Mouse (Mus musculus): ENCODE measurements around the gene Rassf7. TPM values are rescaled to one million over a fixed set of nuclear protein-coding genes. Genes with fewer than 3 reads are reported as not detected.

The Rassf7 gene
- polyA plus RNA-seq, 1 experiment from 2014 or later = 27.4 TPM

- ATAC-seq (ENCODE audit: low FRiP score) = no peak
These were observed 25.4 kb upstream of the Rassf7 start for GRCm38 (mm10) chr7:141190220-141190619.

DNA sequence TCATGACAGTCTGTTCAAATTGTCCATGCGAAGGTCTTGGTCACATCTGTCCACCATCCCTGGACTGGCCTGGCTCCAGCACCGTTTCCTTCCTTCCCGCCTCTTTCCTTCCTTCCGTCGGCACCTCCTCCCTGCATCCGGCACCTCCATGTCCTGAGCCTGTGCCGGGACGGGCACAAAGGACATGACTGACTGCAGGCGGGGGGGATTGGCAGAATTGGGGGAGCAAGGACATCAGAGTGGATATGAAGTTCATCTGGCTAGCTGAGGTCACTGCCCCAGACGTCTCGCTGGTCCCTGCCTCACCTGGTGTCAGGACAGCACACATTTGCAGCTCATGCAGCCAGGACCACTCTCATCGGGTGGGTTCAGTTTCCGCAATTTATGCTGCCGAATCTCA, 24.6 kb upstream of the Rassf7 start:
- no peak for ATAC-seq (ENCODE audit: low FRiP score)
- peaks cover 35% of the 10 kb centered on the region for H3K4me1 ChIP-seq (replicated peaks)
- H3K27me3 ChIP-seq = no peaks in the 10 kb centered on the region
- no peak overlapping the region for H3K9ac ChIP-seq
- H3K36me3 ChIP-seq = peaks cover 38% of the 10 kb centered on the region
- H3K27ac ChIP-seq = no peak overlapping the region
- 89% methylated on average over 14 of the region's 14 CpGs for WGBS
- H3K4me2 ChIP-seq = no peak overlapping the region
- H3K9me3 ChIP-seq = no peaks in the 10 kb centered on the region
- H3K4me3 ChIP-seq = no peak overlapping the region

More at GRCm38 (mm10) chr7:141190220-141190619, 25.4 kb upstream of the Rassf7 start:
- Histone ChIP-seq H3K4me3 (no peak overlapping the region), H3K27me3 (no peaks in the 10 kb centered on the region), H3K9ac (no peak overlapping the region), H3K27ac (no peak overlapping the region), H3K36me3 (peaks cover 38% of the 10 kb centered on the region), H3K4me2 (no peak overlapping the region), H3K9me3 (no peaks in the 10 kb centered on the region), H3K4me1 (replicated peaks) (peaks cover 28% of the 10 kb centered on the region)
- 96% methylated on average over 3 of the region's 3 CpGs for WGBS

DNA sequence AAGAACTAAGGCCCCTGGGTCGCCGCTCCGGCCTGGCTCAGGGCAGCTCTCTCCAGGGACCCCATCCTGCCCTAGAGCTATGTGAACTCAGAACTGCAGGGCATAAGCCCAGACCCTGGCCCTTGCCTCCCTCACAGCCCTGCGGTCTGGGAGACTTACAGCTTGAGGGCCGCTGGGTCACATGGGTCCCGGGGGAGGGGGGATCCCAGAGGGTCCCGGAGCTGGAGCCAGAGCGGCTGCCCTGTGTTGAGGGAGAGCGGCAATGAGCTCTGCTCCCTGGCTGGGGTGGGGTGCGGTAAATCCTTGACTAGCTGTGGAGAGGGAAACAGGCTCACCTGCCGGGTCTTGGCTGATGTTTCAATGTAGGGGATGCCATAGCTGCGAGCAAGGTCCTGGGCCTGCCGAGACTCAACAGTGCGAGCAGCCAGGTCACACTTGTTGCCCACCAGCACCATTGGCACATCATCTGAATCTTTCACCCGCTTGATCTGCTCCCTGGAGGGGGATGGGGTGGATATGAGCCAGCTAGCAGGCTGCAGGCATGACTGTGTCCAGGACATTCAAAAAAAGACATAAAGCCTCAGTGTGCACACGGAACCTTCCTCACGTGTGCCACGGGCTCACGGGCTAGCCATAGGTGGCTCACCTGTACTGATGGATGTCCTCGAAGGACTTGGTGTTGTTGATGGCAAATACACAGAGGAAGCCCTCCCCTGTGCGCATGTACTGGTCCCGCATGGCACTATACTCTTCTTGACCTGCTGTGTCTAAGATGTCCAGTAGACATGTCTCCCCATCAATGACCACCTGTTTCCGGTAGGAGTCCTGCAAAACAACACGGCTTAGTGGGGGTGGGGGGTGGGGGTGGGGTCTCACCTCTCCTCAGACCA, 23.6 kb upstream of the Rassf7 start:
- Histone ChIP-seq H3K4me1 (replicated peaks) (peaks cover 35% of the 10 kb centered on the region), H3K27me3 (no peaks in the 10 kb centered on the region), H3K36me3 (peaks cover 38% of the 10 kb centered on the region), H3K9ac (0 out of 2 replicates have a peak overlapping the region, but pooled peaks have one; percentile 24), H3K27ac (no peak overlapping the region), H3K4me3 (peak overlapping the region; percentile 91; the same call in 1 of the 2 replicates), H3K9me3 (no peaks in the 10 kb centered on the region), H3K4me2 (peak overlapping the region; percentile 97)
- WGBS = 90% methylated on average over 24 of the region's 24 CpGs
- ATAC-seq (ENCODE audit: low FRiP score) = no peak

DNA sequence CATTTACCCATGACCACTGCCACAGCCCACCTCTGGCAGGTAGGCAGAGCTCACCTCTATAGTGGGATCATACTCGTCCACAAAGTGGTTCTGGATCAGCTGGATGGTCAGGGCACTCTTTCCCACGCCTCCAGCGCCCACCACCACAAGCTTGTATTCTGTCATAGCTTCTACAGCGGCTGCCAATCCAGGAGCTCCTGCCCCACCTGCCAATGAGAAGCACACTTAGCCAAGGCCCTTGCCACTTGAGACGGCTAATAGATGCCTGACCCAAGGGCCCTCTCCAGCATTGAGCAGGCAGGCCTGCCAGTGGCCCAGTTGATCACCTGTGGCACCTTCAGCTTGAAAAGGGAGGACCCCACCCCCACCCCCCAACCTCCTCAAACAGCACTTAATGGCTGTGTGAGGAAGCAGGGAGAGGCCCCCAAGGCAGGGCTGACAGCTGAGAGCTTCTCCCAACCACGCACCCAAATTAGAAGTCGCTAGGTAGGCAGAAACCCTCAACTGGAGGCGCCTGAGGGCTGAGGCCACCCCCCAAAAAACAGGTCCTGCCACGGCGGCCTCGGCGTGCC, 22.8 kb upstream of the Rassf7 start:
- peaks cover 35% of the 10 kb centered on the region for H3K4me1 ChIP-seq (replicated peaks)
- peak overlapping the region; percentile 96 for H3K9ac ChIP-seq
- no peak for ATAC-seq (ENCODE audit: low FRiP score)
- WGBS = 26% methylated on average over 12 of the region's 12 CpGs
- H3K9me3 ChIP-seq = no peaks in the 10 kb centered on the region
- peak overlapping the region; percentile 91 for H3K4me3 ChIP-seq
- H3K27me3 ChIP-seq = no peaks in the 10 kb centered on the region
- peak overlapping the region; percentile 97 for H3K4me2 ChIP-seq
- peak overlapping the region; percentile 87 for H3K27ac ChIP-seq
- peaks cover 38% of the 10 kb centered on the region for H3K36me3 ChIP-seq

DNA sequence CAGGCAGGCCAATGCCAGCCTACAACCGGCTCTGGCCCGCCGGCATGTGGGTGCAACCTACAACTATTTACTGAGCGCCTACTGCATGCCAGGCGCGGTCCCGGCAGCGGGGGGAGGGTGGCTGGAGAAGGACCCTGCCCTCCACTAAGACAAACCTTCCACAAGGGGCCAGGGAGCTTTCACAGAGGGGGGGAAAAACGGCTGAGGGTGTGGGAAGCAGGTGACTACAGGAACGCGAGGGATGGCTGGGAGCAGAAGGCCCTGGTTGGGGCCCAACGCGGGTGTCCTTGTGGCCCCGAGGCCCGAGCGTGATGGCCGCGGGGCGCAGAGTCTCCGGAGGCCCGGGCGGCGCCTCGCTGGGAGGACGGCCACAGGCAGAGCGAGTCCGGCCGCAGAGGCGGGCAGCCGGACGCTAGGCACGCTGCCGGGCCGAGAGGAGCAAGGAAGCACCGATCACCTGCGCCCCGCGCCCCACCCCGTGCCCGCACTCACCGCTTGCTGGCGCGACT, 22.3 kb upstream of the Rassf7 start:
- peak; percentile 1 for ATAC-seq (ENCODE audit: low FRiP score)

GRCm38 (mm10) chr7:141193948-141194347, 21.7 kb upstream of the Rassf7 start, which contains the start of the genes Hras and Lrrc56:
Gene Hras (minus strand): TSS chr7:141194005.
Gene Lrrc56 (plus strand): TSS chr7:141194157.
- Histone ChIP-seq H3K27ac (peak within 1 kb of the TSS; percentile 87), H3K4me1 (replicated peaks) (peaks cover 35% of the 10 kb centered on the region), H3K9me3 (no peaks in the 10 kb centered on the region), H3K4me2 (peak within 1 kb of the TSS; percentile 97), H3K9ac (peak within 1 kb of the TSS; percentile 96), H3K27me3 (no peaks in the 10 kb centered on the region), H3K4me3 (peak within 1 kb of the TSS; percentile 91), H3K36me3 (peaks cover 36% of the 10 kb centered on the region)
- ATAC-seq (ENCODE audit: low FRiP score) = peak; percentile 93
- 1% methylated on average over 35 of the region's 39 CpGs for WGBS

More for the DNA sequence above, 22.3 kb upstream of the Rassf7 start:
- Histone ChIP-seq H3K9me3 (no peaks in the 10 kb centered on the region), H3K27ac (peak overlapping the region; percentile 87), H3K9ac (peak overlapping the region; percentile 96), H3K36me3 (peaks cover 40% of the 10 kb centered on the region), H3K4me2 (peak overlapping the region; percentile 97), H3K4me3 (peak overlapping the region; percentile 91), H3K27me3 (no peaks in the 10 kb centered on the region), H3K4me1 (replicated peaks) (peaks cover 35% of the 10 kb centered on the region)
- 0% methylated on average over 35 of the region's 43 CpGs for WGBS

- peak overlapping the region; percentile 91 for H3K4me3 ChIP-seq
- peaks cover 32% of the 10 kb centered on the region for H3K36me3 ChIP-seq
- peaks cover 35% of the 10 kb centered on the region for H3K4me1 ChIP-seq (replicated peaks)
- WGBS = under 1% methylated on average over 23 of the region's 23 CpGs
- ATAC-seq (ENCODE audit: low FRiP score) = no peak
- peak overlapping the region; percentile 86 for H3K27ac ChIP-seq
- peak overlapping the region; percentile 74 for H3K9ac ChIP-seq
- no peaks in the 10 kb centered on the region for H3K27me3 ChIP-seq
- H3K4me2 ChIP-seq = peak overlapping the region; percentile 96
- no peaks in the 10 kb centered on the region for H3K9me3 ChIP-seq
These were observed 21.3 kb upstream of the Rassf7 start for GRCm38 (mm10) chr7:141194409-141194808.

DNA sequence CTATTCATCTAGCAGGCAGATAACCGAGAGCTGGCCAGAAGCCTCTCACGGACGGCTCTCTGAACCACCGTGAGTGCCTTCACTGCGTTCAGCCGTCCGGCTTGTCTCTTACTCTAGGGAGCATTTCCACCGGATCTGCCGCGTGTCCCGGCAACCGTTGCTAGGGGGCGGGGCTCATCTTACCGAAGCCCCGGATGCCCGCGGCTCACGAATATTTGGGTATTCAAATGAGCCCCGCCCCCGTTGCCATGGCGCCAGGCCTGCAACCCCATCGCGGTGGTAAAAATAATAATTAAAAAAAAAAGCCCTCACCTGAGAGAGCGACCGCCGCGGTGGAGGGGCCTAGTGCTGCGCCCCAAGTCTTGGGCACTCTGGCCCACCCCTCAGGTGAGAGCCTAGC, 20.8 kb upstream of the Rassf7 start:
- H3K27ac ChIP-seq = peak overlapping the region; percentile 86
- no peaks in the 10 kb centered on the region for H3K27me3 ChIP-seq
- peak overlapping the region; percentile 96 for H3K4me2 ChIP-seq
- peak overlapping the region; percentile 91 for H3K4me3 ChIP-seq
- no peaks in the 10 kb centered on the region for H3K9me3 ChIP-seq
- H3K36me3 ChIP-seq = peaks cover 28% of the 10 kb centered on the region
- under 1% methylated on average over 28 of the region's 28 CpGs for WGBS
- H3K9ac ChIP-seq = peak overlapping the region; percentile 74
- peak; percentile 32 for ATAC-seq (ENCODE audit: low FRiP score)
- H3K4me1 ChIP-seq (replicated peaks) = peaks cover 35% of the 10 kb centered on the region

- H3K4me3 ChIP-seq = 0 out of 2 replicates have a peak overlapping the region, but pooled peaks have one; percentile 91
- no peak overlapping the region for H3K27ac ChIP-seq
- no peaks in the 10 kb centered on the region for H3K9me3 ChIP-seq
- peaks cover 18% of the 10 kb centered on the region for H3K36me3 ChIP-seq
- peak overlapping the region; percentile 43 for H3K9ac ChIP-seq
- peak overlapping the region; percentile 96 for H3K4me2 ChIP-seq
- WGBS = 97% methylated on average over 2 of the region's 2 CpGs
- peaks cover 35% of the 10 kb centered on the region for H3K4me1 ChIP-seq (replicated peaks)
- no peak for ATAC-seq (ENCODE audit: low FRiP score)
- H3K27me3 ChIP-seq = no peaks in the 10 kb centered on the region
These were observed 19.9 kb upstream of the Rassf7 start for GRCm38 (mm10) chr7:141195754-141196153.

GRCm38 (mm10) chr7:141196619-141197282, 18.9 kb upstream of the Rassf7 start:
- H3K9me3 ChIP-seq = no peaks in the 10 kb centered on the region
- H3K4me2 ChIP-seq = no peak overlapping the region
- peaks cover 8% of the 10 kb centered on the region for H3K36me3 ChIP-seq
- no peak overlapping the region for H3K4me3 ChIP-seq
- 96% methylated on average over 8 of the region's 8 CpGs for whole genome bisulfite sequencing
- H3K27me3 ChIP-seq = no peaks in the 10 kb centered on the region
- ATAC-seq (ENCODE audit: low FRiP score) = no peak
- H3K9ac ChIP-seq = no peak overlapping the region
- H3K4me1 ChIP-seq (replicated peaks) = peaks cover 31% of the 10 kb centered on the region
- no peak overlapping the region for H3K27ac ChIP-seq

GRCm38 (mm10) chr7:141198121-141198520, 17.5 kb upstream of the Rassf7 start:
- Histone ChIP-seq H3K9me3 (no peaks in the 10 kb centered on the region), H3K36me3 (0 out of 2 replicates have a peak, but pooled peaks cover 2% of the 10 kb centered on the region), H3K4me2 (no peak overlapping the region), H3K27ac (no peak overlapping the region), H3K4me3 (no peak overlapping the region), H3K4me1 (replicated peaks) (peaks cover 17% of the 10 kb centered on the region), H3K27me3 (no peaks in the 10 kb centered on the region), H3K9ac (no peak overlapping the region)
- 93% methylated on average over 4 of the region's 4 CpGs for WGBS
- no peak for ATAC-seq (ENCODE audit: low FRiP score)

DNA sequence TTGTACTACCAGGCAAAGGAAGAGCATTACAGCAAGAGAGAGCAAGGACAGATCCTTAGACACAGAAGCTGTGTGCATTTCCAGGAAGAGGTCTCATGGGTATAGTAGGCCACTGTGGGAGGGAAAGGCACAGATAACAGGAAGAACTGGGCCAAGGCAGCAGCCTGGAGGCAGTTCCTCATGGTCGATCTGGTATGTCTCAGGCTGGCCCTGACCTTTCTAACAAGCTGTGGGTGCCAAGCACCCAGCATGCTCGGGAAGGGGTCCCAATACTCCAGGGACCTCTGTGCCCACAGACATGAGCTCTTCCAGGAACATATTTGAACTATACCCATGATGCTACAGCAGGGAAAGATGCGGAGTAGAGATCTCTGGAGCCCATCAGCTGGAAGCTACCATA, 11.1 kb upstream of the Rassf7 start:
- H3K4me1 ChIP-seq (replicated peaks) = no peaks in the 10 kb centered on the region
- no peaks in the 10 kb centered on the region for H3K27me3 ChIP-seq
- WGBS = 84% methylated on average over 3 of the region's 3 CpGs
- no peak overlapping the region for H3K4me2 ChIP-seq
- no peak for ATAC-seq (ENCODE audit: low FRiP score)
- H3K36me3 ChIP-seq = no peaks in the 10 kb centered on the region
- no peak overlapping the region for H3K4me3 ChIP-seq
- H3K9me3 ChIP-seq = no peaks in the 10 kb centered on the region
- no peak overlapping the region for H3K9ac ChIP-seq
- no peak overlapping the region for H3K27ac ChIP-seq

Measured in hindbrain, embryonic 13.5 days (tissue).